Mouse (Mus musculus) G1E (cell line): ENCODE measurements around the gene Igfbp2.

Experiments used
- CTCF ChIP-seq: IDR thresholded peaks from 2 replicates; pipeline ENCODE4 v1.5.1; 2012; ENCODE audit warnings: low read depth, low read length, inconsistent platforms, mixed read lengths
- TAL1 ChIP-seq: conservative IDR thresholded peaks from 2 replicates; pipeline ENCODE4 v1.6.1; 2012; ENCODE audit warnings: low read depth, low read length, inconsistent platforms, mixed read lengths

DNA sequence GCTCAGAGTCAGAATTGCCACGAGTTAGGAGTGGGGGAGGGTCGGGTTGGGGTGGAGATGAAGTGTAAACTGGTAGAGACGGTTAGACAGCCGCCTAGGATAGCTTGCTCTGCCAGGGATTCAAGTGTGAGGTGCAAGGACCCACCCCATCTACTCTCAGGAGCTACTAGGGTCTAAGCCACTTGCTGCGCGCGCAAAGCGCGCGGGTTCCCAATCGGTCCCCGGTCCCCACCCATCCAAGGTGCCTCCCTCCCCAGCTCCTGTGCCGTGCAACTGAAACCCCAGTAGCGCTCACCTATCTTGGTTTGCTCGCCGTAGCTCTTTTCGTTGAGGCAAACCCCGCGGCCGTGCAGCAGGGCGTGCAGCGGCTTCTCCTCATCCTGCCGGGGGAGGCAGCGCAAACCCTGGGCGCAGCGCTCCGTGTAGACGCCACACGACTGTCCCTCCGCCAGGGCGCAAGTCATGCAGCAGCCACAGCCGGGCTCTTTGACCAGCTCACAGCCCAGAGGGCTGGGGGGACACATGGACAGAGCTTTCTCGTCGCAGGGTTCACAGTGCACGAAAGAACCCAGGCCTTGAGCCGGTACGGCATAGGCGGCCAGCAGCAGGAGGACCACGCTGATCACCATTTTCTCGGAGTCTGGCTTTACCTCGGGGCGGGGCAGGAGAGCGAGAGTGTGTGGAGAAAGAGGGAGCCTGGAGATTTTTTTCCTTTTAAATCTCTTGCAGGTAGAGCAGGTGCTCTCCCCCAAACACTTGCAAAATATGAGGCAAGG, 49.4 kb downstream of the Igfbp2 start:
- TF ChIP-seq CTCF (no peak), TAL1 (no peak)
